Mouse (Mus musculus) myocyte (in vitro differentiated cells): ENCODE results near the gene Pacsin2. TPM values are rescaled to one million over a fixed set of nuclear protein-coding genes. Genes with fewer than 3 reads are reported as not detected.

Experiments
- H3K27me3 ChIP-seq: one replicate; pipeline ENCODE4 v1.6.1; 2011; ENCODE audit not compliant: control insufficient read depth, insufficient read depth, insufficient read length
- H3K36me3 ChIP-seq: one replicate; pipeline ENCODE4 v1.6.1; 2011; ENCODE audit not compliant: control insufficient read depth, insufficient read depth
- H3K4me2 ChIP-seq: one replicate; pipeline ENCODE4 v1.6.1; 2011; ENCODE audit warnings: low read depth, control low read depth
- H3K4me3 ChIP-seq: one replicate; pipeline ENCODE4 v1.5.1; 2011; ENCODE audit warnings: mild to moderate bottlenecking, control low read depth, moderate library complexity
- H3K79me2 ChIP-seq: one replicate; pipeline ENCODE4 v1.6.1; 2011; ENCODE audit not compliant: control insufficient read depth, insufficient read depth
- H3ac ChIP-seq: one replicate; pipeline ENCODE4 v1.6.1; 2011; ENCODE audit not compliant: control insufficient read depth, insufficient read length
- CEBPB ChIP-seq: IDR thresholded peaks from 2 replicates; pipeline ENCODE4 v1.6.1; 2011; ENCODE audit warnings: mild to moderate bottlenecking, moderate library complexity; ENCODE audit not compliant: poor library complexity, insufficient read depth, severe bottlenecking
- E2F4 ChIP-seq: IDR thresholded peaks from one replicate; pipeline ENCODE4 v1.6.1; 2011; ENCODE audit warnings: mild to moderate bottlenecking, control low read depth, moderate library complexity; ENCODE audit not compliant: insufficient read depth
- MAX ChIP-seq: IDR thresholded peaks from one replicate; pipeline ENCODE4 v1.6.1; 2011; ENCODE audit warnings: low read depth, mild to moderate bottlenecking, control low read depth
- MYOD1 ChIP-seq, 3 experiments: IDR thresholded peaks; one replicate each; pipeline ENCODE4 v1.6.1; 2011; ENCODE audit warnings: control low read depth in 2 of 3, low read depth in 2 of 3, mild to moderate bottlenecking in 2 of 3, moderate library complexity in 1 of 3; ENCODE audit not compliant: insufficient read length in 2 of 3, control insufficient read depth in 1 of 3
- MYOG ChIP-seq, 3 experiments: IDR thresholded peaks; one replicate each; pipeline ENCODE4 v1.6.1; 2011; ENCODE audit warnings: control low read depth in 2 of 3, low read depth in 2 of 3, mild to moderate bottlenecking in 2 of 3; ENCODE audit not compliant: insufficient read length in 2 of 3, control insufficient read depth in 1 of 3, insufficient read depth in 1 of 3
- POLR2A ChIP-seq: IDR thresholded peaks from one replicate; pipeline ENCODE4 v1.6.1; 2011; ENCODE audit warnings: low read depth, mild to moderate bottlenecking, control low read depth, moderate library complexity; ENCODE audit not compliant: insufficient read length
- POLR2AphosphoS2 ChIP-seq: IDR thresholded peaks from one replicate; pipeline ENCODE4 v1.6.1; 2011; ENCODE audit warnings: low read depth, control low read depth; ENCODE audit not compliant: insufficient read length
- REST ChIP-seq: IDR thresholded peaks from one replicate; pipeline ENCODE4 v1.6.1; 2011; ENCODE audit warnings: mild to moderate bottlenecking, control low read depth, moderate library complexity; ENCODE audit not compliant: insufficient read depth, insufficient read length
- SRF ChIP-seq: IDR thresholded peaks from one replicate; pipeline ENCODE4 v1.6.1; 2011; ENCODE audit warnings: low read depth; ENCODE audit not compliant: control insufficient read depth, insufficient read length
- TCF12 ChIP-seq: IDR thresholded peaks from one replicate; pipeline ENCODE4 v1.6.1; 2011; ENCODE audit warnings: mild to moderate bottlenecking, control low read depth; ENCODE audit not compliant: poor library complexity, insufficient read depth, severe bottlenecking
- TCF3 ChIP-seq: IDR thresholded peaks from one replicate; pipeline ENCODE4 v1.6.1; 2011; ENCODE audit warnings: low read depth, control low read depth; ENCODE audit not compliant: insufficient read length
- USF1 ChIP-seq: IDR thresholded peaks from one replicate; pipeline ENCODE4 v1.6.1; 2011; ENCODE audit warnings: low read depth, mild to moderate bottlenecking, control low read depth, moderate library complexity
- polyA plus RNA-seq: library from polyadenylated mRNA; unstranded; fragments of >200 nt; fragmentation: generic; extraction: Trizol; gene quantifications from one replicate; pipeline ENCODE4 v1.2.1, GENCODE M21; 2012; ENCODE audit warnings: missing spikeins

Pacsin2 gene
- polyA plus RNA-seq, 1 experiment: 122 TPM

- TF ChIP-seq MYOG (IDR thresholded peaks at IDR 0.05; ENCODE audit: control insufficient read depth in 1 of 3, insufficient read depth in 1 of 3, insufficient read length in 2 of 3, low read depth in 2 of 3): no peak
- no peak for TF ChIP-seq E2F4
- no peak for TF ChIP-seq POLR2AphosphoS2
- no peak for TF ChIP-seq CEBPB
- no peak for TF ChIP-seq TCF3
- TF ChIP-seq USF1: no peak
- TF ChIP-seq REST: no peak
- no peak for TF ChIP-seq TCF12
- no peak for TF ChIP-seq MYOD1 (IDR thresholded peaks at IDR 0.05; ENCODE audit: control insufficient read depth in 1 of 3, insufficient read length in 2 of 3, low read depth in 2 of 3)
- TF ChIP-seq MAX: no peak
Measured at GRCm38 (mm10) chr15:83457541-83457940, 6.9 kb downstream of the Pacsin2 start.

GRCm38 (mm10) chr15:83455637-83456036 lies 8.8 kb downstream of the Pacsin2 start:
- H3ac ChIP-seq: no peak overlapping the region
- TF ChIP-seq E2F4 (no peak), POLR2AphosphoS2 (no peak), MYOG (IDR thresholded peaks at IDR 0.05; ENCODE audit: control insufficient read depth in 1 of 3, insufficient read depth in 1 of 3, insufficient read length in 2 of 3, low read depth in 2 of 3) (no peak), TCF12 (no peak), USF1 (no peak), MYOD1 (IDR thresholded peaks at IDR 0.05; ENCODE audit: control insufficient read depth in 1 of 3, insufficient read length in 2 of 3, low read depth in 2 of 3) (no peak), POLR2A (no peak), TCF3 (no peak), SRF (no peak), MAX (no peak), REST (no peak), CEBPB (no peak)
- H3K4me2 ChIP-seq: peak overlapping the region; percentile 75
- no peak overlapping the region for H3K4me3 ChIP-seq
- no peaks in the 10 kb centered on the region for H3K27me3 ChIP-seq
- no peaks in the 10 kb centered on the region for H3K36me3 ChIP-seq
- H3K79me2 ChIP-seq: peaks cover 99% of the 10 kb centered on the region

More at GRCm38 (mm10) chr15:83457541-83457940, 6.9 kb downstream of the Pacsin2 start:
- H3K4me3 ChIP-seq: no peak overlapping the region
- H3K4me2 ChIP-seq: no peak overlapping the region
- no peaks in the 10 kb centered on the region for H3K27me3 ChIP-seq
- H3ac ChIP-seq: no peak overlapping the region
- peaks cover 96% of the 10 kb centered on the region for H3K79me2 ChIP-seq
- H3K36me3 ChIP-seq: no peaks in the 10 kb centered on the region

- no peak overlapping the region for H3ac ChIP-seq
- peak overlapping the region; percentile 75 for H3K4me2 ChIP-seq
- no peak for TF ChIP-seq CEBPB
- no peaks in the 10 kb centered on the region for H3K27me3 ChIP-seq
- peaks cover 99% of the 10 kb centered on the region for H3K79me2 ChIP-seq
- H3K4me3 ChIP-seq: no peak overlapping the region
- no peaks in the 10 kb centered on the region for H3K36me3 ChIP-seq
Measured at GRCm38 (mm10) chr15:83455034-83455433, 9.4 kb downstream of the Pacsin2 start.

DNA sequence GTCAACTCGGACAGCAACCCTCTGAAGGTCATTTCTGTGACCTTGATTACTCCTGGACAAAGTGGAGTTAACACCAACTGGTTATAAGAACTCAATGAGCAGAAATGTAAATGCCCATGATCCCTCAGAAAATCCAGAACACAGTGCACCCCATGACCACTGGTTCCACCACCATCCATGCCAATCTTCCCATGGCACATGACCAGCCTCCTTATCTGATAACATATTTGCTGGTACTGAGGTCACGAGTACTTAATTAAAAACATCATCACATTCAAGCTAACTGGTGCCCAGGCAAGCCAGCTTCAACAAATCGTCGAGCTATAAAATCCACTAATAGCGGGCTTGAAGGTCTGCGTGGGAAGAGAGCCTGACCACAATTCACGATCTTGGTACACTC lies 10.0 kb downstream of the Pacsin2 start:
- TF ChIP-seq E2F4: no peak
- TF ChIP-seq MYOD1 (IDR thresholded peaks at IDR 0.05; ENCODE audit: control insufficient read depth in 1 of 3, insufficient read length in 2 of 3, low read depth in 2 of 3): no peak
- no peak for TF ChIP-seq MYOG (IDR thresholded peaks at IDR 0.05; ENCODE audit: control insufficient read depth in 1 of 3, insufficient read depth in 1 of 3, insufficient read length in 2 of 3, low read depth in 2 of 3)
- TF ChIP-seq CEBPB: no peak
- TF ChIP-seq TCF12: no peak
- no peak for TF ChIP-seq TCF3
- TF ChIP-seq REST: no peak
- TF ChIP-seq USF1: no peak
- no peak for TF ChIP-seq POLR2AphosphoS2
- no peak overlapping the region for H3K4me3 ChIP-seq
- peak overlapping the region; percentile 75 for H3K4me2 ChIP-seq
- H3K36me3 ChIP-seq: no peaks in the 10 kb centered on the region
- peaks cover 99% of the 10 kb centered on the region for H3K79me2 ChIP-seq
- H3ac ChIP-seq: no peak overlapping the region
- H3K27me3 ChIP-seq: no peaks in the 10 kb centered on the region

GRCm38 (mm10) chr15:83453879-83454278 lies 10.5 kb downstream of the Pacsin2 start:
- H3K79me2 ChIP-seq: peaks cover 100% of the 10 kb centered on the region
- H3K36me3 ChIP-seq: no peaks in the 10 kb centered on the region
- no peaks in the 10 kb centered on the region for H3K27me3 ChIP-seq
- TF ChIP-seq POLR2A (no peak), POLR2AphosphoS2 (peak; percentile 31), MYOG (IDR thresholded peaks at IDR 0.05; ENCODE audit: control insufficient read depth in 1 of 3, insufficient read depth in 1 of 3, insufficient read length in 2 of 3, low read depth in 2 of 3) (peak; percentile 16 to 87 (median 79)), MYOD1 (IDR thresholded peaks at IDR 0.05; ENCODE audit: control insufficient read depth in 1 of 3, insufficient read length in 2 of 3, low read depth in 2 of 3) (peak; percentile 47 to 78 (median 56))
- no peak overlapping the region for H3K4me3 ChIP-seq
- peak overlapping the region; percentile 75 for H3K4me2 ChIP-seq
- no peak overlapping the region for H3ac ChIP-seq
